Mouse (Mus musculus) heart, embryonic 14.5 days (tissue): ENCODE data around the gene Insrr. TPM values are rescaled to one million over a fixed set of nuclear protein-coding genes. Genes with fewer than 3 reads are reported as not detected.
"Not testable (repeated sequence)": the region's sequence is repeated elsewhere in the genome, so short reads cannot be mapped to it uniquely, and the experiment has no call there.

Source experiments
- ATAC-seq: fragments of 200-750 bp; cut with Nextera tagmentation; 2 replicates; pipeline ENCODE4 v1.8.0; 2017; ENCODE audit warnings: low read depth, moderate TSS enrichment; ENCODE audit not compliant: insufficient number of reproducible peaks, insufficient read depth, low FRiP score
- H3K27ac ChIP-seq, 2 experiments: fragments of 200-500 bp in 1 of 2; fragments of 300-500 bp in 1 of 2; sonication (generic) in 1 of 2; replicated peaks in 1 of 2; 2 replicates each; pipeline ENCODE4 v1.5.1; 2012 to 2014; ENCODE audit warnings: low read depth in 2 of 2, low read length in 2 of 2, control low read depth in 1 of 2, mild to moderate bottlenecking in 1 of 2, mixed read lengths in 1 of 2; ENCODE audit not compliant: control insufficient read depth in 1 of 2, insufficient read depth in 1 of 2
- H3K27me3 ChIP-seq: fragments of 300-500 bp; sonication (generic); 2 replicates; pipeline ENCODE4 v1.6.1; 2014; ENCODE audit warnings: mild to moderate bottlenecking, low read length, control low read depth; ENCODE audit not compliant: control insufficient read depth, insufficient read depth
- H3K36me3 ChIP-seq: fragments of 300-500 bp; sonication (generic); 2 replicates; pipeline ENCODE4 v1.6.1; 2014; ENCODE audit warnings: mild to moderate bottlenecking, control low read depth, low read length, mixed read lengths; ENCODE audit not compliant: control insufficient read depth, insufficient read depth
- H3K4me1 ChIP-seq, 2 experiments: fragments of 200-500 bp in 1 of 2; fragments of 300-500 bp in 1 of 2; sonication (generic) in 1 of 2; 2 replicates each; pipeline ENCODE4 v1.6.1; 2012 to 2014; ENCODE audit warnings: low read length in 2 of 2, control low read depth in 1 of 2, mixed read lengths in 1 of 2; ENCODE audit not compliant: control insufficient read depth in 2 of 2, insufficient read depth in 2 of 2
- H3K4me2 ChIP-seq: fragments of 300-500 bp; sonication (generic); 2 replicates; pipeline ENCODE4 v1.6.1; 2014; ENCODE audit warnings: mild to moderate bottlenecking, low read length
- H3K4me3 ChIP-seq, 2 experiments: fragments of 200-500 bp in 1 of 2; fragments of 300-500 bp in 1 of 2; sonication (generic) in 1 of 2; 2 replicates each; pipeline ENCODE4 v1.5.1; 2012 to 2014; ENCODE audit warnings: low read length in 2 of 2, mild to moderate bottlenecking in 2 of 2, control low read depth in 1 of 2, low read depth in 1 of 2, moderate library complexity in 1 of 2; ENCODE audit not compliant: control insufficient read depth in 1 of 2, insufficient read depth in 1 of 2
- H3K9ac ChIP-seq: fragments of 300-500 bp; sonication (generic); 2 replicates; pipeline ENCODE4 v1.6.1; 2014; ENCODE audit warnings: mild to moderate bottlenecking, low read length
- H3K9me3 ChIP-seq: fragments of 300-500 bp; sonication (generic); 2 replicates; pipeline ENCODE4 v1.6.1; 2016; ENCODE audit warnings: low read length, control low read depth; ENCODE audit not compliant: control insufficient read depth
- whole genome bisulfite sequencing: fragments of 180-500 bp; shearing (Covaris S2); extraction: QIAGEN DNeasy Blood & Tissue Kit; methylation state at CpG from one replicate; pipeline ENCODE4 v1.1.7; 2014; 5-methylcytosine and 5-hydroxymethylcytosine counted together
- polyA plus RNA-seq: library from polyadenylated mRNA; unstranded; fragments of >200 nt; fragmentation: Nextera tagmentation; extraction: Ambion mirVana; gene quantifications from 2 replicates; pipeline ENCODE4 v1.2.1, GENCODE M21; 2014

Insrr gene
- polyA plus RNA-seq, 1 experiment from 2014 or later = 0.08 TPM

DNA sequence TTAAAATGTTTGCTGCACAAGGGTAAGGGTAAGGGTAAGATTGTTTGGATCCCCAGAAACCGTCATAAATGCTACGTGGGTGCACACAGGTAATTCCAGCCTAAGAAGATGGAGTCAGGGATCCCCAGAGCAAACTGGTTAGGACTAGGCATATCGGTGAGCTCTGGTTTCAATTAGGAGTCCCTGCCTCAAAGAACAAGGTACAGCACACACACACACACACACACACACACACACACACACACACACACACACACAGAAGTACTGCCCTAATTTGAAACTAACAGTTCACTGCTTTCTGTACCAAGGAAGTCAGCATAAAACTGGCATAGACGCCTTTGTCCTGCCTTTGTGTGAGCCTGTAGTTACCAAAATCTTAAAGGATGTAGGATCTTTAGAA is 15.7 kb downstream of the Insrr start:
- no peak for ATAC-seq
- Histone ChIP-seq H3K4me1 (peaks cover 4 to 5% of the 10 kb centered on the region in 2 experiments; a peak in 3 of 4 replicates), H3K4me2 (no peak overlapping the region), H3K4me3 (no peak overlapping the region), H3K9ac (no peak overlapping the region), H3K9me3 (no peaks in the 10 kb centered on the region), H3K27ac (no peak overlapping the region), H3K36me3 (no peaks in the 10 kb centered on the region), H3K27me3 (peaks cover 86% of the 10 kb centered on the region)
- 79% methylated on average over 4 of the region's 4 CpGs for WGBS

- no peak overlapping the region for H3K27ac ChIP-seq
- WGBS = 41% methylated on average over 10 of the region's 10 CpGs
- H3K4me1 ChIP-seq = peaks cover 4 to 5% of the 10 kb centered on the region in 2 experiments; a peak in 3 of 4 replicates
- no peak overlapping the region for H3K4me2 ChIP-seq
- peaks cover 91% of the 10 kb centered on the region for H3K27me3 ChIP-seq
- ATAC-seq = no peak
- H3K9ac ChIP-seq = no peak overlapping the region
- no peak overlapping the region for H3K4me3 ChIP-seq
- no peaks in the 10 kb centered on the region for H3K36me3 ChIP-seq
- no peaks in the 10 kb centered on the region for H3K9me3 ChIP-seq
These were observed 16.1 kb downstream of the Insrr start for GRCm38 (mm10) chr3:87812873-87813272.

- Histone ChIP-seq H3K27ac (no peak overlapping the region), H3K9ac (no peak overlapping the region), H3K4me1 (peaks cover 3 to 4% of the 10 kb centered on the region in 2 experiments; a peak in 2 of 4 replicates), H3K9me3 (no peaks in the 10 kb centered on the region), H3K36me3 (no peaks in the 10 kb centered on the region), H3K27me3 (peaks cover 74% of the 10 kb centered on the region), H3K4me3 (no peak overlapping the region), H3K4me2 (peak overlapping the region; percentile 42)
- ATAC-seq = no peak
- WGBS = 33% methylated on average over 6 of the region's 6 CpGs
These were observed 19.4 kb downstream of the Insrr start for GRCm38 (mm10) chr3:87816166-87816565.

- Histone ChIP-seq H3K36me3 (no peaks in the 10 kb centered on the region), H3K9ac (no peak overlapping the region), H3K27me3 (peaks cover 69% of the 10 kb centered on the region), H3K4me2 (peak overlapping the region; percentile 42), H3K4me3 (no peak overlapping the region), H3K27ac (no peak overlapping the region), H3K4me1 (peaks cover 3 to 4% of the 10 kb centered on the region in 2 experiments; a peak in 2 of 4 replicates), H3K9me3 (no peaks in the 10 kb centered on the region)
- no peak; the same call in 1 of the 2 replicates for ATAC-seq
- WGBS = 2% methylated on average over 12 of the region's 12 CpGs
These were observed 19.9 kb downstream of the Insrr start for GRCm38 (mm10) chr3:87816646-87817093.

DNA sequence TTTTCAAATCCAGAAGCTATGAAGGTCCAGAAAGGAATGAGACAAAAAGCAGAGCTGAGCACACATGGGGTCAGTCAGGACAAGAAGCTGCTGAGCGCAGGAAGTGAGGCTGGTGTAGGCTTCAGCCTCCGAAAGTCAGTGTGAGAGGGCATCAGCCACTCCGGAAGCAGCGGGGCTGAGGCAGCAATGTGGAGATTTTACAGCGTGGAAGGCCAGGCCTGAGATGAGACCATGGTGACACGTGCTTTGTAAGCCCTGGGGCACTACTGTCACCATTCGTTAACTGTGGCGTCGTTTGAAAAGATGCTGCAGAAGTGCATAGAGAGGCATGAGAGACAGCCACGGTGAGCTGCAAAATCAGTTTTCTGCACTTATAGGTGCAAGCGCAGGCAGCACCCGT is 21.5 kb downstream of the Insrr start:
- no peaks in the 10 kb centered on the region for H3K9me3 ChIP-seq
- H3K4me3 ChIP-seq = no peak overlapping the region
- no peak overlapping the region for H3K4me2 ChIP-seq
- H3K36me3 ChIP-seq = no peaks in the 10 kb centered on the region
- H3K27ac ChIP-seq = no peak overlapping the region
- H3K4me1 ChIP-seq = peaks cover 3 to 4% of the 10 kb centered on the region in 2 experiments; a peak in 2 of 4 replicates
- H3K9ac ChIP-seq = no peak overlapping the region
- peaks cover 53% of the 10 kb centered on the region for H3K27me3 ChIP-seq
- ATAC-seq = no peak
- WGBS = 62% methylated on average over 12 of the region's 12 CpGs

GRCm38 (mm10) chr3:87824206-87824605 is 27.5 kb downstream of the Insrr start, which contains the start of gene Pear1:
Gene Pear1, minus strand, starts transcription at chr3:87824306.
- not testable (repeated sequence) for H3K27me3 ChIP-seq, H3K4me3 ChIP-seq, H3K4me2 ChIP-seq, ATAC-seq, H3K9me3 ChIP-seq, H3K4me1 ChIP-seq, H3K9ac ChIP-seq, H3K27ac ChIP-seq, H3K36me3 ChIP-seq
- 73% methylated on average over 1 of the region's 1 CpGs for WGBS

DNA sequence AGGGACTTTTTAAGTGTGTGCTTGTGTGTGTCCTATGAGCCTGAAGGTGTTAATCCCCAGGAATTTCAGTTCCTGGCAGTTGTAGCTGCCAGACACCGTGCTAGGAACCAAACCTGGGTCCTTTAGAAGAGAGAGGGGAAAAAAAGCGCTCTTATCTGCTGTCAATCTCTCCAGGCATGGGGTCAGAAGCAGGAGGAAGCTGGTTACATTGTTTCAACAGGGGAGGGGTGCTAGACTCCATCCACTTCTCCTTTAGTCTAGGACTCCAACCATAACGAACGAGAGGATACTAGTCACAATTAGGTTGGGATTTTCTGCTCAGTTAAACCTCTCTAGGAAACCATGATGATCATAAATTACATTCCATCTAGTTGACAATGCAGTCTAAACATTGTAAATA is 31.7 kb downstream of the Insrr start:
- Histone ChIP-seq H3K27ac (no peak overlapping the region), H3K4me1 (no peaks in the 10 kb centered on the region), H3K36me3 (no peaks in the 10 kb centered on the region), H3K4me3 (no peak overlapping the region), H3K9me3 (no peaks in the 10 kb centered on the region), H3K4me2 (no peak overlapping the region), H3K27me3 (no peaks in the 10 kb centered on the region), H3K9ac (no peak overlapping the region)
- WGBS = 34% methylated on average over 4 of the region's 4 CpGs
- no peak for ATAC-seq

DNA sequence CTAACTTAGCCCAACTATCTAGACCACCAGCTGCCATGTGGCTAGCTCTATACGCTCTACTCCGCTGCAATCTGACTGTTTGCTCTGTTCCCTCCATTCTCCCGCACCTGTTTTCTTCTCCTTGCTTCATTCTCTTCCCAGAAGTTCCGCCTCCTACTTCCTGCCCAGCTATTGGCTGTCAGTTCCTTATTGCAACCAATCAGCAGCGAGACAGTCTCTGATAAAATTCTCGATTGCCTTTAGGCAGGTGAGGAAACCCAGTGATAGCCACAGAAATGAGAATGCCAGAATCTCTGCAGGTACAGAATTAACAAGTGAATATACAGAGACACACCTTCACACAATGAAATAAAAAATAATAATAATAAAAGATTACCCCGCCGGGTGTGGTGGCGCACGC is 32.3 kb downstream of the Insrr start:
- WGBS = 47% methylated on average over 10 of the region's 10 CpGs
- H3K4me1 ChIP-seq = no peaks in the 10 kb centered on the region

More for the DNA sequence above, 32.3 kb downstream of the Insrr start:
- no peaks in the 10 kb centered on the region for H3K27me3 ChIP-seq
- H3K36me3 ChIP-seq = no peaks in the 10 kb centered on the region
- H3K4me2 ChIP-seq = no peak overlapping the region
- H3K9me3 ChIP-seq = no peaks in the 10 kb centered on the region
- H3K4me3 ChIP-seq = no peak overlapping the region
- no peak overlapping the region for H3K9ac ChIP-seq
- no peak for ATAC-seq
- H3K27ac ChIP-seq = no peak overlapping the region
